Comparison of ENCODE assay signal across 31 mouse cellular contexts in the genomic region with DNA sequence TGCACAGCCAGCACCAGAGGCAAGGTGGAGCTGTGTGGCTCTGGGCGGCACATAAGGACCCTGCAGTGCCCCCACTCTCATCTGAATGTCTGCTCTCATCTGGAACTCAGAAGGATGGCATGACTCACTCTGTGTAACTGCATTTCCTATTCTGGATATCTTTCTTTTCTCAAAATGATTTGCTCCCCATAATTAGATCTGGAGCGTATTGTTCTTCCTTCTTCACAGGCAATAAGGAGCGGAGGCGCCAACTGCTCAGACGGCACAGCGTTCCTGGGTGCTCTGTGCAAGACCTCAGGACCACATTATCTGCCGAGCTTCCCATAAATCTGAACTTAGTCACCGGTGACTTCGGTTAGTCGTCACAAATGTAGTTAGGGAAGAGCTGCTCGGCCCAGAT.
DNase-seq lines count a peak whose midpoint lies in the region; ATAC-seq and TF ChIP-seq lines count a peak whose summit lies in the region.
"Had no signal": no experiment of that assay in that cellular context is flagged by ENCODE, and none has a peak within 500 bp of the region (broad histone marks: within the 10 kb centered on the region; RNA-seq: fewer than 3 reads in every experiment).

No protein-coding gene starts in this region.

- DNase-seq in frontal cortex, postnatal 14 days (ENCODE audit: low spot score in 2 of 2), result no peak
- DNase-seq in layer of hippocampus, adult 9-11 months, result peak; percentile 11
- no peak for DNase-seq in layer of hippocampus, postnatal 25 days (ENCODE audit: extremely low spot score in 1 of 2, low spot score in 1 of 2)
- DNase-seq in right cerebral cortex, adult 2 months (ENCODE audit: low spot score in 2 of 2), result peak; percentile 13 to 16
- no peak for DNase-seq in right cerebral cortex, postnatal 4 days
- DNase-seq in telencephalon, adult 2 months (ENCODE audit: low read depth, low spot score), result peak; percentile 54
- no peak for DNase-seq in hindbrain, postnatal 0 days (ENCODE audit: low spot score)
- DNase-seq: adrenal gland, adult 8-10 months; adrenal gland, postnatal 25 days; B cell, adult 2 months; cerebellum, adult 18-20 months; cerebellum, adult 9-10 months; cerebellum, postnatal 14 days; forebrain, postnatal 0 days; gastrocnemius, postnatal 25 days; heart, adult 18-20 months; heart, postnatal 10 days; heart, postnatal 36 days had no signal

- no peak for TF ChIP-seq CTCF in hindbrain, postnatal 0 days (IDR thresholded peaks at IDR 0.05; ENCODE audit: low read depth)

- H3K4me3 ChIP-seq in hindbrain, postnatal 0 days (ENCODE audit: low read length), result no peak overlapping the region
- H3K4me3 ChIP-seq: embryonic facial prominence, embryonic 12.5 days; embryonic facial prominence, embryonic 15.5 days; heart, embryonic 12.5 days; heart, embryonic 15.5 days; hindbrain, embryonic 10.5 days; hindbrain, embryonic 13.5 days had no signal

- no peak overlapping the region for H3K9ac ChIP-seq in hindbrain, postnatal 0 days (replicated peaks; ENCODE audit: low read length)
- H3K9ac ChIP-seq: embryonic facial prominence, embryonic 12.5 days; embryonic facial prominence, embryonic 15.5 days; forebrain, postnatal 0 days; heart, embryonic 12.5 days; heart, embryonic 15.5 days; hindbrain, embryonic 13.5 days had no signal

- peak; percentile 59 for ATAC-seq in frontal cortex, adult (ENCODE audit: low TSS enrichment)
- ATAC-seq in hindbrain, postnatal 0 days, result no peak
- ATAC-seq: activated CD4-positive, CD25-positive, alpha-beta regulatory T cell, adult 4 months; forebrain, embryonic 14.5 days; forebrain, postnatal 0 days; hindbrain, embryonic 16.5 days; inflammation-experienced regulatory T-cells, adult 6 months had no signal

- H3K36me3 ChIP-seq in hindbrain, postnatal 0 days (ENCODE audit: insufficient read depth, low read length), result no peaks in the 10 kb centered on the region
- H3K36me3 ChIP-seq: embryonic facial prominence, embryonic 12.5 days; embryonic facial prominence, embryonic 15.5 days; G1E; heart, embryonic 12.5 days; heart, embryonic 15.5 days; hindbrain, embryonic 10.5 days; hindbrain, embryonic 13.5 days had no signal

- H3K9me3 ChIP-seq in hindbrain, postnatal 0 days (ENCODE audit: low read length), result no peaks in the 10 kb centered on the region
- H3K9me3 ChIP-seq: embryonic facial prominence, embryonic 12.5 days; embryonic facial prominence, embryonic 15.5 days; heart, embryonic 12.5 days; heart, embryonic 15.5 days; hindbrain, embryonic 10.5 days; hindbrain, embryonic 13.5 days had no signal

- no peak overlapping the region for H3K27ac ChIP-seq in hindbrain, postnatal 0 days
- H3K27ac ChIP-seq: embryonic facial prominence, embryonic 12.5 days; embryonic facial prominence, embryonic 15.5 days; heart, embryonic 15.5 days; hindbrain, embryonic 10.5 days; hindbrain, embryonic 13.5 days had no signal

- H3K4me1 ChIP-seq in hindbrain, postnatal 0 days (ENCODE audit: insufficient read depth, low read length), result no peaks in the 10 kb centered on the region
- H3K4me1 ChIP-seq: embryonic facial prominence, embryonic 12.5 days; embryonic facial prominence, embryonic 15.5 days; heart, embryonic 12.5 days; heart, embryonic 15.5 days; hindbrain, embryonic 13.5 days had no signal

- no peaks in the 10 kb centered on the region for H3K27me3 ChIP-seq in hindbrain, postnatal 0 days (ENCODE audit: insufficient read depth, low read length)
- H3K27me3 ChIP-seq: CH12.LX; embryonic facial prominence, embryonic 12.5 days; embryonic facial prominence, embryonic 15.5 days; heart, embryonic 12.5 days; heart, embryonic 15.5 days; hindbrain, embryonic 13.5 days had no signal

- no peak overlapping the region for H3K4me2 ChIP-seq in hindbrain, postnatal 0 days (ENCODE audit: low read depth, low read length)
- H3K4me2 ChIP-seq: embryonic facial prominence, embryonic 12.5 days; embryonic facial prominence, embryonic 15.5 days; heart, embryonic 12.5 days; heart, embryonic 15.5 days; hindbrain, embryonic 13.5 days had no signal

- WGBS in hindbrain, postnatal 0 days, result 84% methylated on average over 11 of the region's 11 CpGs

Comparison
In these comparisons a context has a peak if more than half of its experiments do, and no peak if none do; other contexts are left out.
1. DNase-seq: peak in layer of hippocampus, adult 9-11 months (single experiment), right cerebral cortex, adult 2 months (2 of 2) and telencephalon, adult 2 months (single experiment); none in frontal cortex, postnatal 14 days (0 of 2), layer of hippocampus, postnatal 25 days (0 of 2), right cerebral cortex, postnatal 4 days (single experiment) and hindbrain, postnatal 0 days (single experiment).